Mouse (Mus musculus): Measurements from ENCODE around the gene AI182371. TPM values are rescaled to one million over a fixed set of nuclear protein-coding genes. Genes with fewer than 3 reads are reported as not detected.

AI182371 gene
- polyA plus RNA-seq, 1 experiment from 2014 or later = 0.20 TPM

DNA sequence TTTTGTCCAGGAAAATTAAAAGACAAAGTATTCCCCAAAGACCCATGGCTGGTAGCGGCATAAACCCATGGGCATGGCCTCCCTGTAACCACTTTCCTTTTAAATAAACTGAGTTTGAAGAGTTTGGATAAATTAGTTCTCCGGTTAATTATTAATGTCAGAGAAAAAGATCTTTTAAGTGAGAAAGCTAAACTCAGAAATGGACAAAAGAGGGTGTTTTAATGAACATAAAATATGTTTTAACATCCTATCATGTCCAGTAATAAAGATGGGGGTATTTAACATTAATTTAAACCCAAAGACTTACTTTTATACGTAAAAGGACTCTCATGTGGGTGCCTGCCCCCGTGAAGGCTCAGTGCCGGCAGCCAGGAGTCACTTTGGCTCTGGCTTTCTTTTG is 40.0 kb downstream of the AI182371 start, which contains the start of gene Hc:
Gene Hc, minus strand, starts transcription at position 101 of the 400 bp plus-strand sequence.
- 82% methylated on average over 5 of the region's 5 CpGs for WGBS
- H3K27ac ChIP-seq = no peak within 1 kb of the TSS
- H3K4me3 ChIP-seq (replicated peaks; ENCODE audit: low read length) = no peak within 1 kb of the TSS
- H3K4me2 ChIP-seq (replicated peaks) = no peak within 1 kb of the TSS
- ATAC-seq (ENCODE audit: low FRiP score) = no peak
- H3K9ac ChIP-seq = no peak within 1 kb of the TSS
- DNase-seq (ENCODE audit: low spot score) = no peak
- no peaks in the 10 kb centered on the region for H3K36me3 ChIP-seq (replicated peaks; ENCODE audit: control insufficient read depth, insufficient read depth)
- no peaks in the 10 kb centered on the region for H3K4me1 ChIP-seq (replicated peaks; ENCODE audit: control insufficient read depth, insufficient read depth, low read length)
- H3K9me3 ChIP-seq (ENCODE audit: control insufficient read depth, low read length) = no peaks in the 10 kb centered on the region
- no peaks in the 10 kb centered on the region for H3K27me3 ChIP-seq (ENCODE audit: control insufficient read depth, insufficient read depth, low read length)

DNA sequence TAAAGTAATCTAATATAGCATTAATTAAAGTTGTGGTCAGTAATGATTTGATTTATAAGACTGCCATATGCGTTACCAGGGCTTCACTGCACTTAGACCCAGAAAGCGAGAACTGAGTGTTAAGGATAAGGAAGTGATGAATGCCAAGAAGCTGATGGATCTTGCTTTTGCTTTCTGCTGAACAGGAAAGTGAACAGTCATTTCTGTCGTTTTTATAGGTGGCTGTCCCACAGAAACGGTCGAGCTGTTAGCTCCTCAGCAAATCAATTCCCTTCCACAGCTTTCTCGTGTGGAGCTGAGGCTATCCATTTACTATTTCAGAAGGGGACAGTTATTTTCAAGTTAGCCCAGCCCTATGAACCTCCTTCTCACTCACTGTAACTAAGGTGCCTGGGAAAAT is 40.4 kb downstream of the AI182371 start:
- ATAC-seq (ENCODE audit: low FRiP score) (no peak), DNase-seq (ENCODE audit: low spot score) (no peak)
- 87% methylated on average over 6 of the region's 6 CpGs for WGBS
- Histone ChIP-seq H3K9ac (no peak overlapping the region), H3K27ac (no peak overlapping the region), H3K36me3 (replicated peaks; ENCODE audit: control insufficient read depth, insufficient read depth) (no peaks in the 10 kb centered on the region), H3K4me2 (replicated peaks) (no peak overlapping the region), H3K27me3 (ENCODE audit: control insufficient read depth, insufficient read depth, low read length) (no peaks in the 10 kb centered on the region), H3K9me3 (ENCODE audit: control insufficient read depth, low read length) (no peaks in the 10 kb centered on the region), H3K4me1 (replicated peaks; ENCODE audit: control insufficient read depth, insufficient read depth, low read length) (no peaks in the 10 kb centered on the region), H3K4me3 (replicated peaks; ENCODE audit: low read length) (no peak overlapping the region)

DNA sequence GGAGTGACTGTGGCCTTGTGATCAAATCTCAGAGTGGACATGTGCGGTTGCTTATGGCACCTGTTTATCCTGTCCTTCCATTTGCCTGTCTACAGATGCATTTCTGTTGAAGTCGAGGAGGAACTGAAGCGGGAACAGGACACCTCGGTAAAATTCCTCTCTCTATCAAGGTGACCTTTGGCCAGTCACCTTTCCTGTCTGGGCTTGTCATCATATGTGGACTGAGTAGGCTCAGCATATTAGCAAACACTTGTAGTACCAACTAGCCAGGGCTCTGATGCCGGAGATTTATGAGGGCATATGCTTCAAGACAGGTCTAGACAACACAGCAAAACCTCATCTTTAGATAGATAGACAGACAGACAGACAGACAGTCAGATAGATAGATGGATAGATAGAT is 41.1 kb downstream of the AI182371 start:
- Histone ChIP-seq H3K27me3 (ENCODE audit: control insufficient read depth, insufficient read depth, low read length) (no peaks in the 10 kb centered on the region), H3K4me2 (replicated peaks) (no peak overlapping the region), H3K9ac (no peak overlapping the region), H3K27ac (no peak overlapping the region), H3K36me3 (replicated peaks; ENCODE audit: control insufficient read depth, insufficient read depth) (no peaks in the 10 kb centered on the region), H3K9me3 (ENCODE audit: control insufficient read depth, low read length) (no peaks in the 10 kb centered on the region), H3K4me3 (replicated peaks; ENCODE audit: low read length) (no peak overlapping the region), H3K4me1 (replicated peaks; ENCODE audit: control insufficient read depth, insufficient read depth, low read length) (no peaks in the 10 kb centered on the region)
- DNase-seq (ENCODE audit: low spot score) (no peak), ATAC-seq (ENCODE audit: low FRiP score) (no peak)
- 95% methylated on average over 5 of the region's 5 CpGs for WGBS

DNA sequence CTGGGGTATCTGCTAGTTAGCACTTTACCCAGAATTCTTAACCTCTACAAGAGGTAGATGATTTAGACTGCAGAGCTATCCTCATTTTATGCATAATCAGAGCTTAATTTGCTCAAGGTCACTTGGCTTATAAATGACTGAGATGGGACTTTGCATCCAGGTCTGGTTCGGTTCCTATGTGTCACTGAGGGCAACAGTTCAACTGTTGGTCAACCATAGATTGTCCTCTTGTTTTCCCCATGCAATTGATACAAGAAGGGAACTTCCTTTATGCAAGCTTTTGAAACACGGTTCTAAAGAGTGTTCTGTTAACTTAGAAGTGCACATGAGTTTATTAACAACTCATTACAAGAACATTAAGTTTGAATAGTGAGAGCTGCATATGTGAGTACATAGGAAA is 43.0 kb downstream of the AI182371 start:
- DNase-seq (ENCODE audit: low spot score) (no peak), ATAC-seq (ENCODE audit: low FRiP score) (no peak)
- Histone ChIP-seq H3K27ac (no peak overlapping the region), H3K36me3 (replicated peaks; ENCODE audit: control insufficient read depth, insufficient read depth) (no peaks in the 10 kb centered on the region), H3K4me1 (replicated peaks; ENCODE audit: control insufficient read depth, insufficient read depth, low read length) (no peaks in the 10 kb centered on the region), H3K4me3 (replicated peaks; ENCODE audit: low read length) (no peak overlapping the region), H3K9me3 (ENCODE audit: control insufficient read depth, low read length) (no peaks in the 10 kb centered on the region), H3K4me2 (replicated peaks) (no peak overlapping the region), H3K9ac (no peak overlapping the region), H3K27me3 (ENCODE audit: control insufficient read depth, insufficient read depth, low read length) (no peaks in the 10 kb centered on the region)
- WGBS = 83% methylated on average over 2 of the region's 2 CpGs

DNA sequence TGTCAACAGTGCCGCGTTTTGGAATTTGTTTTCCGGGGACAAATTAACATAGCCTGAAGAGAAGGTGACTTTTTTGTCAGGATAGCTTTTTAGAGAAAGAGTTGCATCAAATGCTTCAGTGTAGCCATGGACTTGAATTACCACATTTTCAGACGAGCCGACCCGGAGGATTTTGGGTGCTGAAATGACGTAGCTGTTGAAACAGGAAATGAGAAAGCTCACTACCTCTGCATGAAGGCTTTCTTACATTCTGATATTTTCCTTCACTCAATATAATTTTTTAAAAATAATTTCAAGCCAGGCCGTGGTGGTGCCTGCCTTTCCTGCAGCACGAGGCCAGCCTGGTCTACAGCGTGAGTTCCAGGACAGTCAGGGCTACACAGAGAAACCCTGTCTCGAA is 44.1 kb downstream of the AI182371 start:
- Histone ChIP-seq H3K27me3 (ENCODE audit: control insufficient read depth, insufficient read depth, low read length) (no peaks in the 10 kb centered on the region), H3K27ac (no peak overlapping the region), H3K9me3 (ENCODE audit: control insufficient read depth, low read length) (no peaks in the 10 kb centered on the region), H3K4me1 (replicated peaks; ENCODE audit: control insufficient read depth, insufficient read depth, low read length) (no peaks in the 10 kb centered on the region), H3K36me3 (replicated peaks; ENCODE audit: control insufficient read depth, insufficient read depth) (no peaks in the 10 kb centered on the region), H3K4me2 (replicated peaks) (no peak overlapping the region), H3K9ac (no peak overlapping the region), H3K4me3 (replicated peaks; ENCODE audit: low read length) (no peak overlapping the region)
- ATAC-seq (ENCODE audit: low FRiP score) (no peak), DNase-seq (ENCODE audit: low spot score) (no peak)
- WGBS = 95% methylated on average over 11 of the region's 11 CpGs

DNA sequence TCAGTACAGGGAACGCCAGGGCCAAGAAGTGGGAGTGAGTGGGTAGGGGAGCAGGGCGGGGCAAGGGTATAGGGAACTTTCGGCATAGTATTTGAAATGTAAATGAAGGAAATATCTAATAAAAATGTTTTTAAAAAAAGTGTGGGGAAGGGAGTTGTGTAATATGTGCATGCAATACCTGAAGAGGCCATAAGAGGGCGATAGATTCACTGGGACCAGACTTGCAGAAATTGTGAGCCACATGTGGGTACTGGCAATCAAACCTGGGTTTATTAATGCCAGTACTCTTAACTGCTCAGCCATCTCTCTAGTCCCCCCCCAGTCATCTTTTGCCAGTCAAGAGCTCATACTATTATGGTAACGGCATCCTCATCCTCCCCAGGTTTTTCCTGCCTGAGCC is 52.5 kb downstream of the AI182371 start:
- Histone ChIP-seq H3K9ac (no peak overlapping the region), H3K9me3 (ENCODE audit: control insufficient read depth, low read length) (no peaks in the 10 kb centered on the region), H3K4me1 (replicated peaks; ENCODE audit: control insufficient read depth, insufficient read depth, low read length) (no peaks in the 10 kb centered on the region), H3K27me3 (ENCODE audit: control insufficient read depth, insufficient read depth, low read length) (no peaks in the 10 kb centered on the region), H3K27ac (no peak overlapping the region), H3K4me3 (replicated peaks; ENCODE audit: low read length) (no peak overlapping the region), H3K4me2 (replicated peaks) (no peak overlapping the region), H3K36me3 (replicated peaks; ENCODE audit: control insufficient read depth, insufficient read depth) (no peaks in the 10 kb centered on the region)
- no peak for ATAC-seq (ENCODE audit: low FRiP score)
- WGBS = 42% methylated on average over 5 of the region's 5 CpGs
- DNase-seq (ENCODE audit: low spot score) = no peak

DNA sequence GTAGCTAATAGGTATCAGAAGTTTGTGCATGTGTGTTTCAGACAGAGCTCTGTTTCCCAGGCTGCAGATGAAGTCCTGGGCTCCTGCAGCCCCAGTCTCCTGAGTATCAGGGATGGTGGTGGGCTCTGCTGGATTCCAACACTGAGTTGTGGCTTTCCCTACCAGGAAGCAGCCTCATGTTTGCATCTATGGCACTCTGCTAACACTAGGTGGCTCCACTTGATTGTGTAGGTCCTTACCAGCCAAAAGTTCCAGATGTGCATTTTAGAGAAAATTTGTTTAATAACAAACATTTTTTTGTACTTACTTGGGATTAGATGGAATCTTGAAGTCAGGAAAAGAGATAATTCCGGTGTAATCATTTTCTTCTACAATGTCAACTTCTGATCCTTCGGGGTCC is 56.4 kb downstream of the AI182371 start:
- Histone ChIP-seq H3K36me3 (replicated peaks; ENCODE audit: control insufficient read depth, insufficient read depth) (no peaks in the 10 kb centered on the region), H3K9me3 (ENCODE audit: control insufficient read depth, low read length) (0 out of 2 replicates have a peak, but pooled peaks cover 6% of the 10 kb centered on the region), H3K9ac (no peak overlapping the region), H3K4me1 (replicated peaks; ENCODE audit: control insufficient read depth, insufficient read depth, low read length) (no peaks in the 10 kb centered on the region), H3K4me2 (replicated peaks) (no peak overlapping the region), H3K27me3 (ENCODE audit: control insufficient read depth, insufficient read depth, low read length) (no peaks in the 10 kb centered on the region), H3K4me3 (replicated peaks; ENCODE audit: low read length) (no peak overlapping the region), H3K27ac (no peak overlapping the region)
- ATAC-seq (ENCODE audit: low FRiP score) = no peak
- WGBS = 80% methylated on average over 2 of the region's 2 CpGs
- DNase-seq (ENCODE audit: low spot score) = peak; percentile 29

DNA sequence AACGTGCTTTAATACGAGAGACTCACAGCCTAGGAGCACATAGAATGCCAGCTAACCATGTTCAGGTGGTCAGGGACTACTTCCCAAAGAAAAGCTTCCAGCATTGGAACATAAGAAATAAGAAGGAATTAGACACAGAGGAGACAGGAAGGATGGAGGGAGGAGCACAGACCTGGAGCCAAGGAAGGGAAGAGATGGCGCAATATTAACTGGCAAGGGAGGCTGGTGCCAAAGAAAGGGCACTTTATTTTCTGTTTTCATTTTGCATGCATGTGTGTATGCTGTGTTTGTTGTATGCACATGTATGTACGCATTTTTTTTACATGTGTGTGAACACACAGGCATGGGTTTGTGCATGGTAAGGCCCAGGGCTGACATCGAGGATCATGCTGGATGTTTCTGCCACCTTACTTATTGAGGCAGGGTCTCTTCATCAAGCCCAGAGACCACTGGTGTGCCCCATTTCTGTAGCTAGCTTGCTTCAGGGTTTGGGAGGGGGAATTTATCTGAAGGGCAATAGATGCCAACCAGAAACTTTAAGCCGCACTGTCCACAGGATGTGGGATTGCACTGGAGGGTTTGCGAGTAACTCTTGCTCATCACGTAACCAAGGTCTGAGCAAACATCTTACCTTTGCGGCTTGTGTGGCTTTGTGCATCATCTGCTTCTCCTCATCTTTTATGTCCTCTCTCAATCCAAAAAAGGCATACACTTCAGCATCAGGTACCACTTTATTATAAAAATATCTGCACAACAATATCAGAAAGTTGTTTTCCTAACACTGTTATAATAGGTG is 62.6 kb downstream of the AI182371 start:
- no peak overlapping the region for H3K4me2 ChIP-seq (replicated peaks)
- H3K4me3 ChIP-seq (replicated peaks; ENCODE audit: low read length) = no peak overlapping the region
- ATAC-seq (ENCODE audit: low FRiP score) (no peak), DNase-seq (ENCODE audit: low spot score) (no peak)
- H3K36me3 ChIP-seq (replicated peaks; ENCODE audit: control insufficient read depth, insufficient read depth) = no peaks in the 10 kb centered on the region
- 0 out of 2 replicates have a peak, but pooled peaks cover 6% of the 10 kb centered on the region for H3K9me3 ChIP-seq (ENCODE audit: control insufficient read depth, low read length)
- no peak overlapping the region for H3K27ac ChIP-seq
- H3K9ac ChIP-seq = no peak overlapping the region
- no peaks in the 10 kb centered on the region for H3K4me1 ChIP-seq (replicated peaks; ENCODE audit: control insufficient read depth, insufficient read depth, low read length)
- 90% methylated on average over 9 of the region's 9 CpGs for WGBS
- no peaks in the 10 kb centered on the region for H3K27me3 ChIP-seq (ENCODE audit: control insufficient read depth, insufficient read depth, low read length)

Data from hindbrain, embryonic 14.5 days (tissue).